Mouse (Mus musculus): Measurements from ENCODE around the gene Crhr2. TPM values are rescaled to one million over a fixed set of nuclear protein-coding genes. Genes with fewer than 3 reads are reported as not detected.
A peak's percentile ranks its signal among the peaks of the same experiment; 100 is the strongest.

Crhr2 gene
- polyA plus RNA-seq, 1 experiment = not detected

DNA sequence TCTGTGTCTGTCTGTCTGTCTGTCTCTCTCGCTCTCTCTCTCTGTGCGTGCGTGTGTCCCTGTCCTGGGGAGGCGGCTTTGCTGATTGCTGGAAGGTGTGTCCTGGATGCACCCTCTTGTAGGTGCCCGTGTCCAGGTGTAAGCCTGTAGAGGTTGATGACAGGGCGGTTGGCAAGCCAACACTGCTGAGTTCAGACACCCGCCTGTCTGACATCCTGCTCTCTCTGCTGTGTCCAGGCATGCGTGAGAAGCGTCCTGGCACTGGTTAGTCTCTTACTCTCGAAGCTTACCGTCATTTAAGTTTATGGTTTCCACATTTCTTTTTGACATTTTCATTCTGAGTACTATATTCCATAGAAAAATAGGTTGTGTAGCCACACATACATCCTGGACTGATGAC, 71.5 kb downstream of the Crhr2 start:
- H3K36me3 ChIP-seq (replicated peaks; ENCODE audit: low read length) = peaks cover 99% of the 10 kb centered on the region
- TF ChIP-seq GATA1 (IDR thresholded peaks at IDR 0.05; ENCODE audit: borderline replicate concordance, low read length) = no peak
- TF ChIP-seq FLI1 (IDR thresholded peaks at IDR 0.05; ENCODE audit: low read length) = no peak
- no peaks in the 10 kb centered on the region for H3K27me3 ChIP-seq (replicated peaks)
- H3K4me1 ChIP-seq = peaks cover 97% of the 10 kb centered on the region
- H3K4me3 ChIP-seq (replicated peaks) = no peak overlapping the region
- no peaks in the 10 kb centered on the region for H3K9me3 ChIP-seq

- Histone ChIP-seq H3K9me3 (no peaks in the 10 kb centered on the region), H3K4me3 (replicated peaks) (no peak overlapping the region), H3K27me3 (replicated peaks) (no peaks in the 10 kb centered on the region), H3K4me1 (peaks cover 98% of the 10 kb centered on the region), H3K36me3 (replicated peaks; ENCODE audit: low read length) (peaks cover 99% of the 10 kb centered on the region)
- TF ChIP-seq GATA1 (IDR thresholded peaks at IDR 0.05; ENCODE audit: borderline replicate concordance, low read length) (no peak), FLI1 (IDR thresholded peaks at IDR 0.05; ENCODE audit: low read length) (no peak)
Observed at GRCm38 (mm10) chr6:55060241-55060825, 72.5 kb downstream of the Crhr2 start.

DNA sequence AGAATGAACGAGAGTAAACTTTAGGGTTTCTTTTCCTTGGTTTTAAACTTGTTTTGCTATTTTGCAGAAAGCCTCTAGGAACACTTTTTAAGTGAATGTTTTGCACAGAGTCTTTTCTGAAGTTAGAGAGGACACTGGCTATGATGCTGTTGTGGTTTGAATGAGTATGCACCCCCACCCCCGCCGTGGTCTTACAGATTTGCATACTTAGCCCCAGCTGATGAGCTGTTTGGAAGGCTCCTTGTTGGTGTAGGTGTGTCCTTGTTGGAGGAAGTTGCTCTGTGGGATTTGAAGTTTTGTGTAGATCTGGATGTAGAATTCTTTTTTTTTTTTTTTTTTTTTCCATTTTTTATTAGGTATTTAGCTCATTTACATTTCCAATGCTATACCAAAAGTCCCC, 75.4 kb downstream of the Crhr2 start:
- TF ChIP-seq GATA1 (IDR thresholded peaks at IDR 0.05; ENCODE audit: borderline replicate concordance, low read length) (no peak), FLI1 (IDR thresholded peaks at IDR 0.05; ENCODE audit: low read length) (no peak)
- Histone ChIP-seq H3K27me3 (replicated peaks) (no peaks in the 10 kb centered on the region), H3K4me3 (replicated peaks) (no peak overlapping the region), H3K4me1 (peaks cover 70% of the 10 kb centered on the region), H3K9me3 (no peaks in the 10 kb centered on the region), H3K36me3 (replicated peaks; ENCODE audit: low read length) (peaks cover 98% of the 10 kb centered on the region)

- TF ChIP-seq FLI1 (IDR thresholded peaks at IDR 0.05; ENCODE audit: low read length) (no peak), GATA1 (IDR thresholded peaks at IDR 0.05; ENCODE audit: borderline replicate concordance, low read length) (no peak)
- Histone ChIP-seq H3K27me3 (replicated peaks) (no peaks in the 10 kb centered on the region), H3K4me3 (replicated peaks) (no peak overlapping the region), H3K36me3 (replicated peaks; ENCODE audit: low read length) (peaks cover 98% of the 10 kb centered on the region), H3K4me1 (peaks cover 47% of the 10 kb centered on the region), H3K9me3 (no peaks in the 10 kb centered on the region)
Observed at GRCm38 (mm10) chr6:55054491-55054890, 78.3 kb downstream of the Crhr2 start.

DNA sequence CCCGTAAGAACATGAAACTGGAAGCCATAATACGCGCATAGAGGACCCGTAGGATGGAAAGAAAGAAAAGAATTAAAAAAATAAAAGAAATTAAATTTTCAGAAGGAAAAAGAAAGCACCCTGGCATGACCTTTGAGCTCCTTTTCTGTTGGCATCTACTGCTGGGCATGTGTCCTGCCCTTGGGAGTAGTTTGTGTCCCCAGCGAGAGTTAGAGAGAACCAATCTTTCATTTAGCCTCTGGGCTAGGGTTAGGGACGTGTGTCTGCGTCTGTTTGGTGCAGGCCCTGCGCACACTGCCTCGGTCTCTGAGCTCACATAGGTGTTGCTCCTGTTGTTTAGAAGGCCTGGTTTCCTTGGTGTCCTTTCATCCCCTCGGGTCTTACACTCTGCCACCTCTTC, 83.6 kb downstream of the Crhr2 start:
- Histone ChIP-seq H3K4me1 (peaks cover 45% of the 10 kb centered on the region), H3K4me3 (replicated peaks) (no peak overlapping the region), H3K27me3 (replicated peaks) (no peaks in the 10 kb centered on the region), H3K36me3 (replicated peaks; ENCODE audit: low read length) (peaks cover 88% of the 10 kb centered on the region), H3K9me3 (no peaks in the 10 kb centered on the region)
- TF ChIP-seq GATA1 (IDR thresholded peaks at IDR 0.05; ENCODE audit: borderline replicate concordance, low read length) = no peak
- no peak for TF ChIP-seq FLI1 (IDR thresholded peaks at IDR 0.05; ENCODE audit: low read length)

DNA sequence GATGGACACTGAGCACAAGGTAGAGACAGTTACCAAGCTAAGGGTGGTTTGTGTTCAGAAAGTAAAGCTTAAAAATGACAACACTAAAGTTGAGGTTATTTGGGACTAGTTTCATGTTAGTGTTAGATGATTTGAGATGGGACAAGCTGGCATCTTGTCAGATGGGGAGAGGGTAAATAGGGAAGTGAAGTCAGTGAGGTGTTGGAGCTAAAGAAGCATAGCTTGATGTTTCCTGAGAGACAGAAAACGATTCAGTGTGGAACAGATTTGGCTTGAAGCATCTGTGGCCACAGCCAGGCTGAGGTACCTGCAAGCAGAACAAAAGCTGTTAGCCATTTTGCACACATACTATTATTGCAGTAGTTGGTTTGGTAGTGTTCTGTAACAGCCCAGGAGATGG, 87.5 kb downstream of the Crhr2 start:
- Histone ChIP-seq H3K4me3 (replicated peaks) (no peak overlapping the region), H3K36me3 (replicated peaks; ENCODE audit: low read length) (peaks cover 66% of the 10 kb centered on the region), H3K4me1 (peaks cover 75% of the 10 kb centered on the region), H3K9me3 (no peaks in the 10 kb centered on the region), H3K27me3 (replicated peaks) (no peaks in the 10 kb centered on the region)
- TF ChIP-seq GATA1 (IDR thresholded peaks at IDR 0.05; ENCODE audit: borderline replicate concordance, low read length) = no peak
- no peak for TF ChIP-seq FLI1 (IDR thresholded peaks at IDR 0.05; ENCODE audit: low read length)

DNA sequence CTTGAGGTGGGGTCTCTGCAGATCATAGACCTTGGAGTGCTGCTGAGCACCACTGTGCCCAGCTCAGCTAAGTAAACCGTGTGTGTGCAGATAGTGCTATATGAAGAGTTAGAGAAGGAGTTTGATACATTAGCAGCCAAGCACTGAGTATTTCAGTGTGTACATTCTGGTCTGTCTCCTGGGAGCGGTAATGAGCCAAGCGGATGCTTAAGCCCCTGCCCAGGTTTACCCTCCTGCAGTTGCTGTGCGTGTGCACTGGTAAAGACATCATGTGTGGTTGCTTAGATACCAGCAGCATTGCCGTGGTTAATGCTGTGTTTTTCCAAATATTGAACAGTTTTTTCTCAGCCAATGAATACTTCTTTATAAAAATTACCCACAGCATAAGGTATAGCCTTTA, 88.3 kb downstream of the Crhr2 start:
- H3K36me3 ChIP-seq (replicated peaks; ENCODE audit: low read length) = peaks cover 58% of the 10 kb centered on the region
- no peaks in the 10 kb centered on the region for H3K9me3 ChIP-seq
- TF ChIP-seq GATA1 (IDR thresholded peaks at IDR 0.05; ENCODE audit: borderline replicate concordance, low read length) (no peak), FLI1 (IDR thresholded peaks at IDR 0.05; ENCODE audit: low read length) (no peak)
- no peaks in the 10 kb centered on the region for H3K27me3 ChIP-seq (replicated peaks)
- no peak overlapping the region for H3K4me3 ChIP-seq (replicated peaks)
- peaks cover 76% of the 10 kb centered on the region for H3K4me1 ChIP-seq

DNA sequence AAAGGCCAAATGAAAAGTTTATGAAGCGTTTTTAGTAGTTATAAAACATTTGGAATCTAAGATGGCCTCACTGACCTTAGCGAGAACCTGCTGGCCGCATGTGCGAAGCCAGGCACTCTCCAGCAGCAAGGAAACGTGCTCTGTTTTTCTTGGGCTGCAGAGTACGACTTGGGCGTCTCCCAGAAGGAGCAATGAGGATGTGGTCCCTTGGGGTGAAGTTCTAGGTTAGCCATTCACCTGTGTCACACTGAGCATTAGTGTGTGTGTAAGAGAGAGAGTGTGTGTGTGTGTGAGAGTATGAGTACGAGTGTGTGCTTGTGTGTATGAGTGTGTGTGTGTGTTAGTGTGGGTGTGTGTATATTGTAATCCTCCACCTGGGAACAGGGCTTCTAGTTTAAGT, 89.6 kb downstream of the Crhr2 start:
- Histone ChIP-seq H3K36me3 (replicated peaks; ENCODE audit: low read length) (peaks cover 46% of the 10 kb centered on the region), H3K27me3 (replicated peaks) (no peaks in the 10 kb centered on the region), H3K4me1 (peaks cover 75% of the 10 kb centered on the region)

More for the DNA sequence above, 89.6 kb downstream of the Crhr2 start:
- Histone ChIP-seq H3K9me3 (no peaks in the 10 kb centered on the region), H3K4me3 (replicated peaks) (peak overlapping the region; percentile 46)
- TF ChIP-seq FLI1 (IDR thresholded peaks at IDR 0.05; ENCODE audit: low read length) = no peak
- no peak for TF ChIP-seq GATA1 (IDR thresholded peaks at IDR 0.05; ENCODE audit: borderline replicate concordance, low read length)

Other genes starting within 250 kb of the Crhr2 start
- gene Nod1, start 160.4 kb downstream of the Crhr2 start, polyA plus RNA-seq (2012; ENCODE audit: insufficient read depth, low replicate concordance) = 1.5 TPM in 1 of 2 replicates, not detected in the other
- gene Ggct, start 140.1 kb downstream of the Crhr2 start, polyA plus RNA-seq (2012; ENCODE audit: insufficient read depth, low replicate concordance) = 4.2 and 18.6 TPM in 2 replicates
- gene Gars, start 95.0 kb downstream of the Crhr2 start, polyA plus RNA-seq (2012; ENCODE audit: insufficient read depth, low replicate concordance) = 57.4 and 75.3 TPM in 2 replicates
- gene Inmt, start 42.0 kb upstream of the Crhr2 start, polyA plus RNA-seq (2012; ENCODE audit: insufficient read depth, low replicate concordance) = not detected in 2 replicates
- 0.10 TPM in 1 of 2 replicates, not detected in the other for gene Mindy4, start 70.4 kb upstream of the Crhr2 start, polyA plus RNA-seq (2012; ENCODE audit: insufficient read depth, low replicate concordance)
- gene Aqp1, start 203.4 kb upstream of the Crhr2 start, polyA plus RNA-seq (2012; ENCODE audit: insufficient read depth, low replicate concordance) = 2.1 and 4.6 TPM in 2 replicates
- not detected in 2 replicates for gene Ghrhr, start 243.3 kb upstream of the Crhr2 start, polyA plus RNA-seq (2012; ENCODE audit: insufficient read depth, low replicate concordance)